In the genomic region with DNA sequence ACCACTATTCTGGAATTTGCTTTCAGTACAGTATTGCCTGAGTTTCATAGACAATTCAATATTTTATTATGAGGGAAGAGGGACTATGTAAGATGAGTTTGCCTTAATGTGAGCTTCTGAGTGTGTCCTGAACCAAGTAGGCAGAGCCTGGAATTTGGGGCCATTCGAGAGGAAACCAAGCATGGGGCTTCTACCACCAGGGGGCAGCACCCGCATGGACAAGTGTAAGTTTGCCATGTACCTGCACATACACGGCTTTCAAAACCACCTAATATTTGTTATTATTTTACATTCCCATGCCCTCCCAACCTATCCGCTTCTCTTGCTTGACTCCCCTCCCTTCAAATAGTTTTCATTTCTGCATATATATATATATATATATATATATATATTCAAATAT, we compare ENCODE assay signal across 8 mouse cellular contexts. TPM values are rescaled to one million over a fixed set of nuclear protein-coding genes. Genes with fewer than 3 reads are reported as not detected.
DNase-seq lines count a peak whose midpoint lies in the region.

No protein-coding gene starts in this region.

- intact Hi-C loops in gastrocnemius, postnatal 36 days (cut with DNase I), result loop anchor here (2.0 to 10.0 kb wide), 2 partner anchors 31 to 97 kb away; no protein-coding TSS in a partner anchor

- DNase-seq in 416B (ENCODE audit: low read depth) (peak; percentile 74), WW6 (ENCODE audit: low read depth, low spot score) (peak; percentile 46)
- DNase-seq in cerebellum, postnatal 4 days (ENCODE audit: low spot score in 2 of 2), result peak; percentile 75 to 87
- DNase-seq in gastrocnemius, postnatal 36 days, result peak; percentile 68 to 83
- DNase-seq in layer of hippocampus, adult 18-20 months (ENCODE audit: low spot score in 2 of 2), result peak; percentile 60 to 90
- DNase-seq in lung, postnatal 10 days, result peak; percentile 85
- DNase-seq in right cerebral cortex, adult 2 months (ENCODE audit: low spot score in 2 of 2), result peak; percentile 83 to 87
- peak; percentile 65 to 86 for DNase-seq in urinary bladder, adult 18-20 months (ENCODE audit: low spot score in 2 of 2)

RNA-seq across cellular contexts. Expression of gene A430078G23Rik, which starts 4.8 kb away (rescaled TPM):
- under 1 TPM in 1 of 2 experiments, not detected in 1; 0.28 TPM for total RNA-seq in gastrocnemius, postnatal 36 days (2021)
- not detected for total RNA-seq in layer of hippocampus, adult 18-20 months (2021)

RNA-seq across cellular contexts. Expression of gene Arhgef18, which starts 34.7 kb away (rescaled TPM):
- total RNA-seq in gastrocnemius, postnatal 36 days (2021), result 1 to 10 TPM; 7.9 to 9.1 TPM
- total RNA-seq in layer of hippocampus, adult 18-20 months (2021), result 10 to 100 TPM; 49.0 to 51.3 TPM

Comparison
In these comparisons a context has a peak if more than half of its experiments do, and no peak if none do; other contexts are left out.
1. Peak in every context shown above with its lines: DNase-seq.
2. RNA of gene Arhgef18, which starts 34.7 kb away (total RNA-seq): 49.0 to 51.3 TPM in layer of hippocampus, adult 18-20 months; 7.9 to 9.1 TPM in gastrocnemius, postnatal 36 days; every median in the first group is over 4 times any median in the second.